Mouse (Mus musculus) small intestine, adult 2 months (tissue): ENCODE results near the gene Zfp462. TPM values are rescaled to one million over a fixed set of nuclear protein-coding genes. Genes with fewer than 3 reads are reported as not detected.

Experiments
- H3K27ac ChIP-seq: fragments of 200-500 bp; 2 replicates; pipeline ENCODE4 v1.5.1; 2012; ENCODE audit warnings: low read depth, low read length, control low read depth, inconsistent platforms; ENCODE audit not compliant: insufficient read depth
- H3K27me3 ChIP-seq: fragments of 200-500 bp; 2 replicates; pipeline ENCODE4 v1.6.1; 2012; ENCODE audit warnings: mild to moderate bottlenecking, moderate library complexity, low read length, inconsistent platforms; ENCODE audit not compliant: control insufficient read depth, insufficient read depth
- H3K36me3 ChIP-seq: fragments of 200-500 bp; 2 replicates; pipeline ENCODE4 v1.6.1; 2012; ENCODE audit warnings: mild to moderate bottlenecking, low read length, control low read depth, inconsistent platforms; ENCODE audit not compliant: control insufficient read depth, insufficient read depth
- H3K4me1 ChIP-seq: fragments of 200-500 bp; 2 replicates; pipeline ENCODE4 v1.6.1; 2012; ENCODE audit warnings: low read length, inconsistent platforms, mixed read lengths; ENCODE audit not compliant: control insufficient read depth, insufficient read depth, insufficient read length
- H3K4me3 ChIP-seq: fragments of 200-500 bp; 2 replicates; pipeline ENCODE4 v1.5.1; 2012; ENCODE audit warnings: low read depth, mild to moderate bottlenecking, control low read depth, inconsistent platforms, low read length, moderate library complexity
- CTCF ChIP-seq: fragments of 200-500 bp; IDR thresholded peaks from 2 replicates; pipeline ENCODE4 v1.5.1; 2012; ENCODE audit warnings: low read depth, mild to moderate bottlenecking, control low read depth, inconsistent platforms, low read length, moderate library complexity, mixed read lengths; ENCODE audit not compliant: insufficient replicate concordance, insufficient read length; ENCODE audit errors: extremely low read depth
- POLR2A ChIP-seq: fragments of 200-500 bp; IDR thresholded peaks from 2 replicates; pipeline ENCODE4 v1.6.1; 2012; ENCODE audit warnings: low read depth, mild to moderate bottlenecking, control low read depth, inconsistent platforms, low read length, moderate library complexity
- WGBS: fragments of 180-500 bp; shearing (Covaris S2); methylation state at CpG from one replicate; pipeline ENCODE4 v1.1.7; 2018; 5-methylcytosine and 5-hydroxymethylcytosine counted together
- polyA plus RNA-seq: library from polyadenylated mRNA; depleted of rRNA; stranded (reverse); fragments of >200 nt; gene quantifications from 2 replicates; pipeline ENCODE4 v1.2.3, GENCODE M21; 2012

Zfp462 gene
- polyA plus RNA-seq, 1 experiment: 2.3 TPM

GRCm38 (mm10) chr4:54946662-54947055, 1.8 kb downstream of the Zfp462 start:
- 1% methylated on average over 10 of the region's 10 CpGs for WGBS
- Histone ChIP-seq H3K4me3 (peak overlapping the region; percentile 29), H3K27me3 (no peaks in the 10 kb centered on the region), H3K4me1 (0 out of 2 replicates have a peak, but pooled peaks cover 2% of the 10 kb centered on the region), H3K27ac (no peak overlapping the region), H3K36me3 (no peaks in the 10 kb centered on the region)
- TF ChIP-seq POLR2A (no peak), CTCF (no peak)

- Histone ChIP-seq H3K27ac (peak overlapping the region; percentile 50), H3K27me3 (no peaks in the 10 kb centered on the region), H3K4me1 (0 out of 2 replicates have a peak, but pooled peaks cover 2% of the 10 kb centered on the region), H3K4me3 (peak overlapping the region; percentile 89), H3K36me3 (no peaks in the 10 kb centered on the region)
- under 1% methylated on average over 35 of the region's 35 CpGs for WGBS
- TF ChIP-seq CTCF (peak; percentile 14; the same call in 1 of the 2 replicates), POLR2A (no peak)
Measured at GRCm38 (mm10) chr4:54947056-54947990, 2.5 kb downstream of the Zfp462 start.

- Histone ChIP-seq H3K4me1 (0 out of 2 replicates have a peak, but pooled peaks cover 2% of the 10 kb centered on the region), H3K27ac (peak overlapping the region; percentile 50), H3K27me3 (no peaks in the 10 kb centered on the region), H3K36me3 (no peaks in the 10 kb centered on the region), H3K4me3 (peak overlapping the region; percentile 89)
- TF ChIP-seq POLR2A (no peak), CTCF (no peak)
- 2% methylated on average over 24 of the region's 25 CpGs for WGBS
Measured at GRCm38 (mm10) chr4:54947991-54948615, 3.3 kb downstream of the Zfp462 start.

GRCm38 (mm10) chr4:54948616-54949560, 4.0 kb downstream of the Zfp462 start:
- TF ChIP-seq CTCF: no peak
- no peak for TF ChIP-seq POLR2A
- Histone ChIP-seq H3K27ac (peak overlapping the region; percentile 31; the same call in 1 of the 2 replicates), H3K36me3 (no peaks in the 10 kb centered on the region), H3K4me1 (0 out of 2 replicates have a peak, but pooled peaks cover 2% of the 10 kb centered on the region), H3K4me3 (peak overlapping the region; percentile 89), H3K27me3 (no peaks in the 10 kb centered on the region)
- 1% methylated on average over 32 of the region's 32 CpGs for WGBS

- no peak overlapping the region; the same call in 1 of the 2 replicates for H3K27ac ChIP-seq
- H3K27me3 ChIP-seq: no peaks in the 10 kb centered on the region
- TF ChIP-seq POLR2A: no peak
- TF ChIP-seq CTCF: no peak
- whole genome bisulfite sequencing: 13% methylated on average over 7 of the region's 7 CpGs
- H3K4me3 ChIP-seq: peak overlapping the region; percentile 89
- no peaks in the 10 kb centered on the region for H3K36me3 ChIP-seq
- H3K4me1 ChIP-seq: 0 out of 2 replicates have a peak, but pooled peaks cover 2% of the 10 kb centered on the region
Measured at GRCm38 (mm10) chr4:54949561-54949940, 4.7 kb downstream of the Zfp462 start.

- H3K4me1 ChIP-seq: no peaks in the 10 kb centered on the region
- TF ChIP-seq POLR2A (no peak), CTCF (no peak)
- no peak overlapping the region for H3K27ac ChIP-seq
- WGBS: 34% methylated on average over 2 of the region's 2 CpGs
- H3K36me3 ChIP-seq: no peaks in the 10 kb centered on the region
- H3K4me3 ChIP-seq: no peak overlapping the region
- no peaks in the 10 kb centered on the region for H3K27me3 ChIP-seq
Measured at GRCm38 (mm10) chr4:54950136-54950535, 5.3 kb downstream of the Zfp462 start.
